Mouse (Mus musculus) thymus, postnatal 25 days (tissue): Measurements from ENCODE around the gene Ntn5.

Experiments
- DNase-seq: peaks from one replicate; pipeline ENCODE4 v3.0.0; 2022

The Ntn5 gene

DNA sequence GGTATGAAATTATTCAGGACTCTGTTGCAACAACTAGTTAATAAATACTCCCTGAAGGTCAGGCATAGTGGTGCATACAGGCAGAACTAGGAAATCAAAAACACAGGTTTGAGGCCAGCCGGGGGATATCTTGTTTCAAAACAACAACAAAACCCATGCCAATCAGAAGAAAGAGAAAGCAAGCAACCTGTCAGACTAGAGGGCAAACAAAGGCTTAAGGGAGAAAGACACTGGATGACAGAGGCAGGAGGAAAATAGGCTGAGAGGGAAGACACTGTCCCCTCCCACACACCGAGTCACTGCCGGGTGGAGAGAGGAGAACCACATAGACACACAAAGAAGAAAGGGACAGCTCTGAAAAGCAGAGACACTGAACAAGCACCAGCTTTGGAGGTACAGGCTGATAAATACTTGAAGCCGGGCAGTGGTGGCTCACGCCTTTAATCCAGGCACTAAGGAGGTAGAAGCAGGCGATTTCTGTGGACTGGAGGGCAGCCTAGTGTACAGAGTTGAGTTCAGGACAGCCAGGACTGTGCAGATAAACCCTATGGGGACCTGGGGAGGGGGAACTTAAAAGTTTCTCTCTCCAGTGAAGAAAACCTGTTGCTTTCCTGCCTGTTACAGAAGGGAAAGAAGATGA is 30.2 kb downstream of the Ntn5 start:
- no peak for DNase-seq

GRCm38 (mm10) chr7:45714630-45715089 is 30.8 kb downstream of the Ntn5 start:
- DNase-seq = no peak

DNA sequence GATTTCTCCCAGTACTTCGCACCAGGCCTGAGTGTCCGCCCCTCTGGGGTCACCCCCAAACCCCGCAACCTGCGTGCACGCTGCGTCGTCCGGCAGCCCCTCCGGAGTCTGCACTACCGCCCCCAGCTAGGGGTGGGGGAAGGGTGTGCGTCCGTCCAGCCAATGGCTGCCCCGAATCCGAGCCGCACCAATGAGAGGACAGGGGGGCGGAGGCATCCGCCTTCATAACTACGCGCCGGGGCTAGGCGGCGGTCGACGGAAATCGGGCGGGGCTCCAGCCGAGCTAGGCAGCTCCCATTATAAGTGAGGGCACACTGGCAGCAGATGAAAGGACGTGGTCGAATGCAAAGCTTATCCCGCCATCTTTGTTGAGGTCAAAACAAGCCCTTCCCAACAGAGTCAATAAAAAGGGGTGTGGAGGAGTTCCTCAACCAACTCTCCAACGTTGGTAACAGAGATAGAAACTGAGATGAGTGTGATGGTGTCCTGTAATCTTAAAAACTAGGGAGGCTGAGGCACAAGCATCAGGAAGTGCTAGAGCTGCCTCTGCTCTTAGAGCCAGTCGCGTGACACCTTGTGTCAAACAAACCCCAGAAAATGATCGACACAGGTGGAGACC is 31.4 kb downstream of the Ntn5 start, which contains the start of gene Rpl18:
Rpl18 (plus strand) TSS at position 368 of the 619 bp plus-strand sequence.
- DNase-seq = peak; percentile 97

- no peak for DNase-seq
Observed at GRCm38 (mm10) chr7:45715741-45716459, 32.1 kb downstream of the Ntn5 start.

DNA sequence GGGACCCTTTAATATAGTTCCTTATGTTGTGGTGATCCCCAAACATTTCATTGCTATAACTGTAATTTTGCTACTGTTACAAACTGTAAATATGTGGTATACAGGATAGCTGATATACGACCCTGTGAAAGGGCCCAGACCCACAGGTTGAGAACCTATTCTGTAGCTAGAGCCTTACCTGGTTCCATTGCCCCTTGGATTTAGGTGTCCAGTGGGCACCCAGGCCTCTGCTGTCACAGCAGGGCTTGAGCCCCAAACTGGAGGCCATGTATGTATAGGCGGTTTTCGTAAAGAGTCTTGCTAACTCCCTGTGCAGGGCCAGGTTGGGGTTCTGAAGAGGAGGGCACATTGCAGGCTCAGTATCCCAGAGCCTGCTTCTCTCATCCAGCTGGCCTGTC is 32.6 kb downstream of the Ntn5 start:
- DNase-seq = no peak

- no peak for DNase-seq
Observed at GRCm38 (mm10) chr7:45716952-45717917, 33.4 kb downstream of the Ntn5 start.

GRCm38 (mm10) chr7:45717918-45718297 is 34.1 kb downstream of the Ntn5 start, which contains the start of gene Sphk2:
Sphk2 (minus strand) TSS chr7:45718002.
- DNase-seq = peak; percentile 98

GRCm38 (mm10) chr7:45718331-45718730 is 34.5 kb downstream of the Ntn5 start:
- DNase-seq = no peak

- no peak for DNase-seq
Observed at GRCm38 (mm10) chr7:45719180-45719579, 35.4 kb downstream of the Ntn5 start.

- DNase-seq = no peak
Observed at GRCm38 (mm10) chr7:45719738-45720412, 36.1 kb downstream of the Ntn5 start.

- DNase-seq = no peak
Observed at GRCm38 (mm10) chr7:45720413-45721233, 36.8 kb downstream of the Ntn5 start, which contains the start of gene Fam83e. Fam83e (plus strand) TSS chr7:45721212.

DNA sequence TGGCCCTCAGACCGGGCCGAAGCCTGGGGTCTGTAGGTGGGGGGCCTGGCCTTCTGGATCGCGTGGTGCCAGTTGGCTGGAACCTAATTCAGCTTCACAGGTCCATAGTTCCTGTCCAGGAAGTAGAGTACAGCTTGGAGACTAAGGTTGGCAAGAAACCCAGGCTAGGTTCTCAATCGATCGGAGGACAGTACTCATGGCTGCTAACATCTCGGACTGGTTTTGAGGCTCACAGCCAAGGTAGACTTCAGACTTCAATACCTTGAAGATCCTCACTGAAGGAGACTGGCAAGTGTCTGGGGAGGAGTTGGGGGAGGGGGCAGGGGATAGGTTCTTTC is 37.4 kb downstream of the Ntn5 start:
- no peak for DNase-seq

DNA sequence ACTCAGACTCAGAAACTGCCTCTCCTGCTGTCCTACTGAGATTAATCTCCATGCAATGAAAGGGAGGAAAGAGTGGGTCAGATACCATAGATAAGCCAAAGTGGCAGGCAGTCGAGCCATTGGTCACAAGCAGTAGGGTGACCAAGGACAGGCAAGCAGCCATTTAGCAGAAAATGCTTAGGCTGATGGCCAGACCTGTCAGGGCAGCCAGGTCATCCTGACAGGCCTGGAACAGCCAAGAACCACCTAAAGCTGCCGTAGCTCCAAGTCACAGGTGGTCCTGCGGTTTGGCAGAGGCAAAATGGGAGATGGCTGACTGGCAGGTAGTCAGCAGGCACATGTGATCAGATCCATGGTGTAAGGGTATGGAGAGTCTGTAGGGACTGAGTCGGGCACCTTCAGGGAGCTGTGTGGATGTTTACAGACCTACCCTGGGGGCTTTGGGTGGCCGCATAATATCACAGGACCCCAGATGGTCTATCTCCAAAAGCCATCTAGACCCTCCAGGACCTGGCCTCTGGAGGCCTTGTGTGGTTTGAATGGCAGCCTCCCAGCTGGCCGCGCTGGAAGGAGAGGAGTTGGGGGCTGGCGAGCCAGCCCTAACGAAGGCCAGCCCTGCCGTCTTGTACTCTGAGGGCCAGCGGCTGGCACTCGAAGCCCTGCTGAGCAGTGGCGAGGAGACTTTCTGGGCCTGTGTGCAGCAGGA is 38.0 kb downstream of the Ntn5 start:
- DNase-seq = no peak

- no peak for DNase-seq
Observed at GRCm38 (mm10) chr7:45722348-45722713, 38.5 kb downstream of the Ntn5 start.

DNA sequence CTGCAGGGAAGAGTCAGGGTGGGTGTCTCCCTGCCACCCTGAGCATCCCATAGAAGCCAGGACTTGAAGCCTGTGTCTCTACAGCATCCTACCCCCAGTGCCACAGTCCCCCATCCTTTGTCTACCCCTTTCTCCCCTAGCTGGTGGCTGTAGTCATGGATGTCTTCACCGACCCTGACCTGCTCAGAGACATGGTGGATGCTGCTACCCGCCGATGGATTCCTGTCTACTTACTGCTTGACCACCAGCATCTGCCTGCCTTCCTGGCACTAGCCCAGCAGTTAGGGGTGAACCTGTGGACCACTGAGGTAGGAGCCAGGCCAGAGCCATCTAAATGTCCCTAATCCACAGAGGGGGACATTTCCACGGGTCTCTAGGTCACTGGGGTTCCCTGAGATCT is 39.5 kb downstream of the Ntn5 start:
- DNase-seq = no peak

- no peak for DNase-seq
Observed at GRCm38 (mm10) chr7:45723781-45724180, 40.0 kb downstream of the Ntn5 start.

DNA sequence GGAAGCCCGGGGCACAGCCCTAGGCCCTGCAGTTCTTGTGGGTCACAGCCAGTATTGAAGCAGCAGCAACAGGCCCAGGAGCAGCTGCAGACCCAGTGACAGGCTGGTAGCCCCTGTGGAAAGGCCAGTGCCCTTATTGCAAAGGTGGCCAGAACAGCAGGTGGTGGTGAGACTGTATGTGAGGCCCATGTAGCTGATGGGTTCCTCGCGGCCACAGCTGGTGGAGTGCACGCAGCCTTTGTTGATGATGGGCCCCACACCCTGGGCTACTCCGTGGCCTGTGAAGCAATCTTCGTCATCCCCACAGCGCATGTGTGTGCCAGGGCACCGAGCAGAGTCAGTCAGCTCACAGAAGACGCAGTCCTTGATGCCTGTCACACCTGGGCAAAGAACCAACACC is 41.3 kb downstream of the Ntn5 start:
- no peak for DNase-seq

DNA sequence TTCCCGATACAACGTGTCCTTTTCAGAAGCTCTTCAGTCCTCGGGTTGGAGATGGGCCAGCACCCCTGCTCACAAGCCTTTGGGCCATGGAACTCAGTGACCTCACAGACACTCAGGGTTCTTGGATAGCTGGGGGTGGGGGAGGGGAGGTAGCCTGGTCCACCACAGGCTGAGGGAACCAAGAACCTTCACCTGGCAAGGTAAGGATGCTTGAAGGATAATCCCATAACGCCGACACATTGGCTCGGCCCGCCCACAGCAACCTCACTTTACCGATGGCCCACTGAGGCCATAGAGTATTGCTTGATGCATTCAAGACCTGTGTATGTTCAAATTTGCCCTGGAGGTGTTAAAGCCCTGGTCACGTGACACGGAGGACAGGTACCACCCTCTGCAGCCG is 41.9 kb downstream of the Ntn5 start, which contains the start of gene Spaca4:
Spaca4 (minus strand) TSS at position 101 of the 400 bp plus-strand sequence.
- no peak for DNase-seq

GRCm38 (mm10) chr7:45726419-45726818 is 42.6 kb downstream of the Ntn5 start:
- DNase-seq = no peak

GRCm38 (mm10) chr7:45727625-45728024 is 43.8 kb downstream of the Ntn5 start:
- no peak for DNase-seq
